Mouse (Mus musculus): ENCODE data around the gene Nup210l.
"Not testable (repeated sequence)": the region's sequence is repeated elsewhere in the genome, so short reads cannot be mapped to it uniquely, and the experiment has no call there.

- 0 out of 2 replicates have a peak, but pooled peaks have one; percentile 8 for TF ChIP-seq CTCF (IDR thresholded peaks at IDR 0.05)
- TF ChIP-seq EP300 (IDR thresholded peaks at IDR 0.05), result not testable (repeated sequence)
Measured at GRCm38 (mm10) chr3:90122036-90122435, 18.1 kb downstream of the Nup210l start.
